In the genomic region with DNA sequence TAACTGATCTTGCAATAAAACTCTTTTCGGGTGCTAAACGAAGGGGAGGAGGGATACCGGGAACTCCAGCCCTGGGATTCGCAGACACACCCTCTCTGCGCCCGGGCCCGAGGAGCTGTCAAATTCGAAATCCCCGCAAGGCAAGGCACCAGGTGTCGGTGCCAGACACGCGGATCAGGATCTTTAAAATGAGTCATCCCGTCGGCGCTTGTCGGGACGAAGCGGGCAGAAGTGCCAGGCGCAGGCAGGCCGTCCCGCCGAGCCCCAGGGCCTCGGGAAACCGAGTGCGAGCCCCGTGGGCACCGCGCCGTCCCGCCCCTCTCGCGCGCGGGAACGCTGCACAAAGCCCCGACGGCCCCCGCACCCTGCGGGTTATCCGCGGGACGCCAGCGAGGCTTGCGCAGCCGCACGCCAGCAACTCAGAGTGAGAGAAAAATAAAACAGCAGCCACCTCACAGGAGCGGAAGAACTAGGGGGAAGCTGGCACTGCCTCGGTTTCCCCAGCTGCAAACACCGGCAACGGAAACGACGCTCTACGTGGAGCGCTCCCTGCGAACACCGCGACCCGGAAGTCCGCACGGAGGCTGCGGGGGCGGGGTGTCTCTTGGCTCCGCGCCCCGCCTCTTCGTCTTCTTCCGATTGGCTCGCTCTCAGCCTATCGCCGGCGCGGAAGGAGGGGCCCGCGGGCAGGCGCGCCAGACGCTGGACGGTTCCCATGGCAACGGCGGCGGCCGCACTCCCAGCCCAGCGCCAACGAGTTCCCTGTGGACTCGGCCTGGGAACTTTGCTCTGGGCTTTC, we compare ENCODE assay signal across 8 mouse cellular contexts. TPM values are rescaled to one million over a fixed set of nuclear protein-coding genes. Genes with fewer than 3 reads are reported as not detected.
DNase-seq lines count a peak whose midpoint lies in the region; ATAC-seq lines count a peak whose summit lies in the region.

Elmod2 (minus strand) TSS at position 588 of the 799 bp plus-strand sequence.

- under 1% methylated on average over 85 of the region's 85 CpGs for WGBS in heart, embryonic 14.5 days
- WGBS in liver, embryonic 13.5 days (ENCODE audit: insufficient replicate concordance) = under 1% methylated on average over 85 of the region's 85 CpGs
- under 1% methylated on average over 85 of the region's 85 CpGs for WGBS in stomach, embryonic 16.5 days

- H3K9ac ChIP-seq in heart, embryonic 14.5 days (ENCODE audit: low read length) = peak within 1 kb of the TSS; percentile 89
- H3K9ac ChIP-seq in liver, embryonic 13.5 days = peak within 1 kb of the TSS; percentile 80
- peak within 1 kb of the TSS; percentile 91 for H3K9ac ChIP-seq in stomach, embryonic 16.5 days (ENCODE audit: low read length)

- H3K27me3 ChIP-seq in heart, embryonic 14.5 days (ENCODE audit: control insufficient read depth, insufficient read depth, low read length) = no peaks in the 10 kb centered on the region
- peaks cover 12% of the 10 kb centered on the region for H3K27me3 ChIP-seq in liver, embryonic 13.5 days
- H3K27me3 ChIP-seq in stomach, embryonic 16.5 days (ENCODE audit: control insufficient read depth, insufficient read depth, low read length) = no peaks in the 10 kb centered on the region

- peak within 1 kb of the TSS; percentile 98 for H3K4me2 ChIP-seq in heart, embryonic 14.5 days (ENCODE audit: low read length)
- H3K4me2 ChIP-seq in liver, embryonic 13.5 days = peak within 1 kb of the TSS; percentile 94
- H3K4me2 ChIP-seq in stomach, embryonic 16.5 days (ENCODE audit: low read depth, low read length) = peak within 1 kb of the TSS; percentile 91

- H3K4me3 ChIP-seq in heart, embryonic 14.5 days (ENCODE audit: control insufficient read depth in 1 of 2, insufficient read depth in 1 of 2, low read depth in 1 of 2, low read length in 2 of 2) = peak within 1 kb of the TSS; percentile 82 to 93
- H3K4me3 ChIP-seq in liver, embryonic 13.5 days (replicated peaks) = peak within 1 kb of the TSS; percentile 72
- H3K4me3 ChIP-seq in stomach, embryonic 16.5 days (replicated peaks; ENCODE audit: low read length) = peak within 1 kb of the TSS; percentile 90

- peak; percentile 91 for DNase-seq in c-Kit-negative CD71-positive TER-119-positive erythroid progenitor cells, embryonic 14.5 days (ENCODE audit: low read depth, low spot score)
- DNase-seq in fibroblast of lung, adult 2 months (ENCODE audit: low read depth) = peak; percentile 89
- DNase-seq in kidney, postnatal 14 days = peak; percentile 99
- DNase-seq in liver, embryonic 13.5 days = peak; percentile 94
- peak; percentile 92 for DNase-seq in neural tube, embryonic 10.5 days (ENCODE audit: extremely low spot score, low spot score)

- H3K27ac ChIP-seq in heart, embryonic 14.5 days (replicated peaks in 1 of 2; ENCODE audit: control insufficient read depth in 1 of 2, insufficient read depth in 1 of 2, low read depth in 2 of 2, low read length in 2 of 2) = peak within 1 kb of the TSS in 1 of 2 experiments; percentile 48; a peak in 2 of 4 replicates
- peak within 1 kb of the TSS; percentile 72 for H3K27ac ChIP-seq in liver, embryonic 13.5 days
- peak within 1 kb of the TSS; percentile 60 for H3K27ac ChIP-seq in stomach, embryonic 16.5 days (ENCODE audit: low read length)

- H3K9me3 ChIP-seq in heart, embryonic 14.5 days (ENCODE audit: control insufficient read depth, low read length) = no peaks in the 10 kb centered on the region
- H3K9me3 ChIP-seq in liver, embryonic 13.5 days (replicated peaks) = no peaks in the 10 kb centered on the region
- H3K9me3 ChIP-seq in stomach, embryonic 16.5 days (replicated peaks; ENCODE audit: control insufficient read depth, low read length) = no peaks in the 10 kb centered on the region

- H3K4me1 ChIP-seq in heart, embryonic 14.5 days (ENCODE audit: control insufficient read depth in 2 of 2, insufficient read depth in 2 of 2, low read length in 2 of 2) = no peaks in the 10 kb centered on the region; a peak in 1 of 4 replicates
- peaks cover 14% of the 10 kb centered on the region for H3K4me1 ChIP-seq in liver, embryonic 13.5 days (replicated peaks)
- H3K4me1 ChIP-seq in stomach, embryonic 16.5 days (ENCODE audit: control insufficient read depth, insufficient read depth, low read length) = peaks cover 6% of the 10 kb centered on the region; the same call in 1 of the 2 replicates

- peak; percentile 99 for ATAC-seq in CD4-positive, CD25-positive, alpha-beta regulatory T cell, adult 4 months
- peak; percentile 97 for ATAC-seq in heart, embryonic 14.5 days (ENCODE audit: insufficient number of reproducible peaks, insufficient read depth, low FRiP score, low read depth)
- peak; percentile 100 for ATAC-seq in liver, embryonic 13.5 days (ENCODE audit: low read depth)
- peak; percentile 99 for ATAC-seq in stomach, embryonic 16.5 days (ENCODE audit: insufficient read depth, low FRiP score)

- H3K36me3 ChIP-seq in heart, embryonic 14.5 days (ENCODE audit: control insufficient read depth, insufficient read depth, low read length) = peaks cover 17% of the 10 kb centered on the region
- H3K36me3 ChIP-seq in liver, embryonic 13.5 days = 0 out of 2 replicates have a peak, but pooled peaks cover 8% of the 10 kb centered on the region
- no peaks in the 10 kb centered on the region for H3K36me3 ChIP-seq in stomach, embryonic 16.5 days (ENCODE audit: control insufficient read depth, insufficient read depth, low read length)

RNA-seq across cellular contexts. Expression of gene Elmod2, which starts in this region (rescaled TPM):
- polyA plus RNA-seq in CD4-positive, CD25-positive, alpha-beta regulatory T cell, adult 4 months (2017; shearing (Covaris generic)) = 10 to 100 TPM; 12.0 TPM
- polyA plus RNA-seq in heart, embryonic 14.5 days (2014; fragmentation: Nextera tagmentation; extraction: Ambion mirVana) = 12.6 and 13.1 TPM in 2 replicates
- 5.5 and 8.3 TPM in 2 replicates for polyA plus RNA-seq in liver, embryonic 13.5 days (2015; fragmentation: Nextera tagmentation; extraction: Ambion mirVana)
- 14.6 and 16.6 TPM in 2 replicates for polyA plus RNA-seq in stomach, embryonic 16.5 days (2015; fragmentation: Nextera tagmentation; extraction: Ambion mirVana)
